Mouse (Mus musculus): Measurements from ENCODE around the gene Pla2g6. TPM values are rescaled to one million over a fixed set of nuclear protein-coding genes. Genes with fewer than 3 reads are reported as not detected.

Pla2g6 gene
- polyA plus RNA-seq, 1 experiment from 2014 or later, result 26.1 TPM

DNA sequence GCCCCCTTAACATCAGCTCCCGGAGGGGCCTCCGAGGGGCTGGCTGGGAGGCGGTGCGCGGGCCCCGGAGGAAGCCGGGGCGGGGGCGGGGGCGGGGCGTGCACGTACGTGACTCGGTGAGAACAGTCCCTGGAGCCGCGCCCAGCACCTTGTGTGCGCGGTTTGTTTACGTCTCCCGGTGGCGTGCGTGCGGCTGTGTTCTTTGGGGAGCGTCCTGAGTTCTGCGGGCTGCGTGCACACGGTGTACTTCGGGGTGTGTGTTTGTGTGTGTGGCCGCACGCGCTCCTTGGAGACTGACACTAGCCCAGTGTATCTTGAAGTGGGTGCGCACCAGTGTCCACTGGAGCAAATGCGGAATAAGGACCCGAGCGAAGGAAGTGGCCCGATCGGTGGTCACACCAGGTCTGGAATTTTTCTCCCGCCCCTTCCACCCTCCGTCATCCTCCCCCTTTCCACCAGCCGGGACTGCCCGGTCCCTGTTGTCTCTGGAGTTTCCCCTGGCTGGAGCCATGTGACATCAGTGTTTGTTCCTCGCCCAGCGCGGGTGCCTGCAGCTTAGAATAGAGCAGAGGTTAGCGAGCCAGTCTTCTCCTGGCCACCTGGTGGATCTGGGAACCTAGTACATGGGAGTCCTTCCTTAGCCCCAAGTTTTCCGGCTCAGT lies 19.8 kb upstream of the Pla2g6 start:
- Histone ChIP-seq H3K27ac (replicated peaks) (peak overlapping the region; percentile 85), H3K9ac (replicated peaks) (peak overlapping the region; percentile 75), H3K27me3 (replicated peaks) (peaks cover 13% of the 10 kb centered on the region), H3K9me3 (replicated peaks) (no peaks in the 10 kb centered on the region), H3K4me3 (replicated peaks) (peak overlapping the region; percentile 85), H3K4me2 (peak overlapping the region; percentile 97), H3K4me1 (peaks cover 24% of the 10 kb centered on the region), H3K36me3 (no peaks in the 10 kb centered on the region)
- under 1% methylated on average over 41 of the region's 46 CpGs for WGBS
- ATAC-seq (ENCODE audit: low FRiP score), result peak; percentile 43

DNA sequence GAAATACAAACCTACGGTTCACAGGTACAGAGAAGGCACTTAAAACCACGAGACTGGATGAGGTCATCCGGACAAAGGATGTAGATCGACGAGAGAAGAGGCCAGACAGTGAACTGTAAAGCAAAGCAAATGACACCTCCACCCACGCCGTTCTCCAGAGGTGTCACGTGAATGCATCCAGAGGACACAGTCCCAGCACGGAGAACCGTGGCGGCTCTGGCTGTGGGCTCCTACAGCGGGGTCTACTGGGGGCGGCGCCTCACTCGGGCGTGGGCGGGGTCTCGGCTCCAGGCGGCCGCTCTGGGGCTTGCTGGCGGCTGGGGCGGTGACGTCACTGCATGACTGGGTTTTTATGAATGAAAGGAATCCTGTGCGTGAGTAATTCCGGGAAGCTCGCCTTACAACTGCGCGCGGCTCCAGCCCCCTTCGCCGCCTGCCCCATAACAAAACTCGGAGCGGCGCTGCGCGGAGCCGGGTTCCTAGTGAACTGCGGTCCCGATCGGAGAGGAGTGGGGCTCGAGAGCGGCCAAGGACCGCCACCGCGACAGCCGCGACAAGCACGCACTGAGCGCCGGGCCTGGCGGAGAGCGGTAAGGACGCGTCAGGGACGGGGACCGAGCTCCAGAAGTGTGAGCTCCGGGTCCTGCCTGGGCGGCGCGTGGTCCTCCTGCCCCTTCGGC lies 19.1 kb upstream of the Pla2g6 start:
- Histone ChIP-seq H3K9ac (replicated peaks) (peak overlapping the region; percentile 75), H3K4me3 (replicated peaks) (peak overlapping the region; percentile 85), H3K27ac (replicated peaks) (peak overlapping the region; percentile 85), H3K36me3 (no peaks in the 10 kb centered on the region), H3K27me3 (replicated peaks) (peaks cover 13% of the 10 kb centered on the region), H3K4me2 (peak overlapping the region; percentile 97), H3K4me1 (peaks cover 24% of the 10 kb centered on the region), H3K9me3 (replicated peaks) (no peaks in the 10 kb centered on the region)
- peak; percentile 90 for ATAC-seq (ENCODE audit: low FRiP score)
- WGBS, result under 1% methylated on average over 52 of the region's 61 CpGs

GRCm38 (mm10) chr15:79346051-79346793 lies 18.0 kb upstream of the Pla2g6 start, which contains the start of gene Maff:
Gene Maff, plus strand, starts transcription at chr15:79346621.
- WGBS, result 53% methylated on average over 8 of the region's 8 CpGs
- Histone ChIP-seq H3K4me3 (replicated peaks) (peak within 1 kb of the TSS; percentile 85), H3K9me3 (replicated peaks) (no peaks in the 10 kb centered on the region), H3K9ac (replicated peaks) (peak within 1 kb of the TSS; percentile 75), H3K27me3 (replicated peaks) (peaks cover 13% of the 10 kb centered on the region), H3K4me1 (peaks cover 19% of the 10 kb centered on the region), H3K36me3 (no peaks in the 10 kb centered on the region), H3K27ac (replicated peaks) (peak within 1 kb of the TSS; percentile 85), H3K4me2 (peak within 1 kb of the TSS; percentile 97)
- ATAC-seq (ENCODE audit: low FRiP score), result no peak

GRCm38 (mm10) chr15:79344627-79345026 lies 16.4 kb upstream of the Pla2g6 start:
- 53% methylated on average over 4 of the region's 4 CpGs for WGBS
- Histone ChIP-seq H3K9ac (replicated peaks) (no peak overlapping the region), H3K9me3 (replicated peaks) (no peaks in the 10 kb centered on the region), H3K36me3 (no peaks in the 10 kb centered on the region), H3K27ac (replicated peaks) (no peak overlapping the region), H3K4me1 (peaks cover 17% of the 10 kb centered on the region), H3K4me3 (replicated peaks) (no peak overlapping the region), H3K27me3 (replicated peaks) (peaks cover 9% of the 10 kb centered on the region), H3K4me2 (no peak overlapping the region)
- no peak for ATAC-seq (ENCODE audit: low FRiP score)

DNA sequence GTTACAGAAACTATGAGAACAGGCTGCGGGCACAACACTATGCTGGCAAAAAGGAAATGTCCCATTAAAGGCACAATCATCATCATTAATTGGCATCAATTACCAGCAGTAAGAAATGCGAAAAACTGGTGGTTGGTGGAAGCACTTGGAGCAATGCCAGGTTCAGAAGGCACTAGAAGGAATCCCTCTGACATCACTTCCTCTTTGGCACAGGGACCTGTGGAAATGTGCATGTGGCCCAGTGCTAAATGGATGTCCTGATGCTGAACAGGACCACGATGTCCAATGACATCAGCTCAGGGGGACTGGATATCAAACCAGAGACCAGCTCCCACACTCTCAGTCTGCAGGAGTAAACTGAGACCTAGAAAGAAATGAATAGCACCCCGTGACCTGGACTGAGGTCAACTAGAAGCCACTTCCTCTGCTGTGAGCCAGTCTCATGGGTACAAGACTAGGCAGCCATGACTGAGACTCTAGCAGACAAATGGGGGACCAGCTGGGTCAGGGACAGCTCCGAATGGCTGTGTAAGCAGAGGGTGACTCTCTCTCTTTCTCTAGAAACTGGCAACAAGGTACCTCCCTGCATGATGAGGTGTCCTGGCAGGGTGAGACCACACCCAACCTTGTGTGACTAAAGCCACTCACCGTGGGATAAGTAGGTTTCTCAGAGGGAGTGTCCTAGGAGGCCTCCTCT lies 14.6 kb upstream of the Pla2g6 start:
- H3K4me1 ChIP-seq, result peaks cover 3% of the 10 kb centered on the region
- no peaks in the 10 kb centered on the region for H3K9me3 ChIP-seq (replicated peaks)
- H3K4me3 ChIP-seq (replicated peaks), result no peak overlapping the region
- H3K27ac ChIP-seq (replicated peaks), result no peak overlapping the region
- H3K36me3 ChIP-seq, result no peaks in the 10 kb centered on the region
- ATAC-seq (ENCODE audit: low FRiP score), result no peak
- H3K4me2 ChIP-seq, result no peak overlapping the region
- 76% methylated on average over 6 of the region's 6 CpGs for WGBS
- H3K27me3 ChIP-seq (replicated peaks), result no peaks in the 10 kb centered on the region
- no peak overlapping the region for H3K9ac ChIP-seq (replicated peaks)

DNA sequence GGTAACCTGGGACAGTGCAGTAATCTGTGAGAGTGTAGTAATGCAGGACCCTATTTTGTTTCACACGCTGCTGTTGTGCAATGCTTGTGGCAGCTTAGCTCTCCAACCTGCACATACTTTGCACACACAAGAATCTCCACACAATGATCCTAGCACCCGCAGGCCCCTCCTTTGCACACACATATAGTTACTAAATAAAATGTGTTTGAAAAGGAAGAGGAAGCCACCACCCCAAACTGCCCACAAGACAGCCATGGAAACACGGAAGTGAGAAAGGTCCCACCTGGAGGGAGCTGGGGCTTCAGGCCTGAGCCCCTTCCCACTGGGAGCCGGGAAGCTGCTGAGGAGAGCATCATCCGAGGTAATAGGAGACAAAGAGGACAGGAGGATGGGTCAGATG lies 10.8 kb upstream of the Pla2g6 start:
- no peaks in the 10 kb centered on the region for H3K4me1 ChIP-seq
- 76% methylated on average over 5 of the region's 5 CpGs for WGBS
- H3K9ac ChIP-seq (replicated peaks), result no peak overlapping the region
- H3K9me3 ChIP-seq (replicated peaks), result no peaks in the 10 kb centered on the region
- ATAC-seq (ENCODE audit: low FRiP score), result no peak
- H3K27me3 ChIP-seq (replicated peaks), result no peaks in the 10 kb centered on the region
- H3K4me2 ChIP-seq, result no peak overlapping the region
- H3K4me3 ChIP-seq (replicated peaks), result no peak overlapping the region
- H3K36me3 ChIP-seq, result no peaks in the 10 kb centered on the region
- H3K27ac ChIP-seq (replicated peaks), result no peak overlapping the region

- Histone ChIP-seq H3K27ac (replicated peaks) (no peak overlapping the region), H3K9ac (replicated peaks) (no peak overlapping the region), H3K4me3 (replicated peaks) (no peak overlapping the region), H3K4me2 (no peak overlapping the region), H3K4me1 (no peaks in the 10 kb centered on the region), H3K27me3 (replicated peaks) (no peaks in the 10 kb centered on the region), H3K36me3 (no peaks in the 10 kb centered on the region), H3K9me3 (replicated peaks) (no peaks in the 10 kb centered on the region)
- WGBS, result 61% methylated on average over 7 of the region's 7 CpGs
- ATAC-seq (ENCODE audit: low FRiP score), result no peak
Observed at GRCm38 (mm10) chr15:79335061-79335655, 7.0 kb upstream of the Pla2g6 start.

- Histone ChIP-seq H3K36me3 (no peaks in the 10 kb centered on the region), H3K4me1 (peaks cover 6% of the 10 kb centered on the region; the same call in 1 of the 2 replicates), H3K27ac (replicated peaks) (no peak overlapping the region), H3K4me2 (no peak overlapping the region), H3K4me3 (replicated peaks) (no peak overlapping the region), H3K9me3 (replicated peaks) (no peaks in the 10 kb centered on the region), H3K27me3 (replicated peaks) (no peaks in the 10 kb centered on the region), H3K9ac (replicated peaks) (no peak overlapping the region)
- WGBS, result 75% methylated on average over 4 of the region's 4 CpGs
- no peak for ATAC-seq (ENCODE audit: low FRiP score)
Observed at GRCm38 (mm10) chr15:79333409-79333808, 5.2 kb upstream of the Pla2g6 start.

DNA sequence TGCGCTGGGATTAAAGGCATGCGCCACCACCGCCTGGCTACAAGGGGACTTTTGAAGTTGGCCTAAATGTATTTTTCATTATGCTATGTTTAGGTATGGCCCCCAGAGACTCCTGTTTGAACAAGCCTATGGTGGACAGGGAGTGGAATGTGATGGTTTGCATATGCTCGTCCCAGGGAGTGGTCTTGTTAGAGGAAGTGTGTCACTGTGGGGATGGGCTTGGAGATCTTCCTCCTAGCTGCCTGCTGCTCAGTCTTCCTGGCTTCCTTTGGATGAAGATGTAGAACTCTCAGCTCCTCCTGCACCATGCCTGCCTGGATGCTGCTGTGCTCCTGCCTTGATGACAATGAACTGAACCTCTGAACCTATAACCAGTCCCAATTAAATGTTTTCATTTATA lies 2.3 kb upstream of the Pla2g6 start:
- H3K4me2 ChIP-seq, result no peak overlapping the region
- H3K4me3 ChIP-seq (replicated peaks), result no peak overlapping the region
- H3K27ac ChIP-seq (replicated peaks), result no peak overlapping the region
- H3K27me3 ChIP-seq (replicated peaks), result no peaks in the 10 kb centered on the region
- 78% methylated on average over 4 of the region's 4 CpGs for WGBS
- no peak for ATAC-seq (ENCODE audit: low FRiP score)
- H3K9me3 ChIP-seq (replicated peaks), result no peaks in the 10 kb centered on the region
- no peak overlapping the region for H3K9ac ChIP-seq (replicated peaks)
- no peaks in the 10 kb centered on the region for H3K36me3 ChIP-seq
- H3K4me1 ChIP-seq, result peaks cover 30% of the 10 kb centered on the region

DNA sequence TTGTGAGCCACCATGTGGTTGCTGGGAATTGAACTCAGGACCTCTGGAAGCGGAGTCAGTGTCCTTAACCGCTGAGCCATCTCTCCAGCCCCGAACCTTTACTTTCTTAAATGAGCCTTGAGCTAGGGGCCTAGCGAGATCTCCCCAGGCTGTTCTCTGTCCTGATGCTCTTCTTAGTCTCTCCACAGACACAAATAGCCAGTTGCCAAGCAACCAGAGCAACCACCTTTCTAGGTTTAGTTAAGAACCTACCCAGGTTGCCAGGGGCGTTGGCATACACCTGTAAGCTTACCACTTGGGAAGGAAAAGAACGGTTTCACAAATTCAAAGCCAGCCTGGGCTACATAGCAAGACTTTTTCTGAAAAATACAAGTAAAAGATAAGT lies 1.8 kb upstream of the Pla2g6 start:
- Histone ChIP-seq H3K27me3 (replicated peaks) (no peaks in the 10 kb centered on the region), H3K4me3 (replicated peaks) (no peak overlapping the region), H3K9me3 (replicated peaks) (no peaks in the 10 kb centered on the region), H3K9ac (replicated peaks) (no peak overlapping the region), H3K4me1 (peaks cover 34% of the 10 kb centered on the region), H3K4me2 (no peak overlapping the region), H3K27ac (replicated peaks) (no peak overlapping the region), H3K36me3 (no peaks in the 10 kb centered on the region)
- ATAC-seq (ENCODE audit: low FRiP score), result no peak
- WGBS, result 88% methylated on average over 6 of the region's 6 CpGs

- Histone ChIP-seq H3K36me3 (no peaks in the 10 kb centered on the region), H3K9ac (replicated peaks) (no peak overlapping the region), H3K27me3 (replicated peaks) (no peaks in the 10 kb centered on the region), H3K4me1 (peaks cover 37% of the 10 kb centered on the region), H3K27ac (replicated peaks) (no peak overlapping the region), H3K4me2 (no peak overlapping the region), H3K9me3 (replicated peaks) (no peaks in the 10 kb centered on the region), H3K4me3 (replicated peaks) (no peak overlapping the region)
- ATAC-seq (ENCODE audit: low FRiP score), result no peak
- WGBS, result 97% methylated on average over 6 of the region's 6 CpGs
Observed at GRCm38 (mm10) chr15:79329346-79329978, 1.3 kb upstream of the Pla2g6 start.
